16 mouse cellular contexts compared by ENCODE assay signal in genomic region chr12:52488266-52488975, GRCm38 (mm10). TPM values are rescaled to one million over a fixed set of nuclear protein-coding genes. Genes with fewer than 3 reads are reported as not detected.
DNase-seq lines count a peak whose midpoint lies in the region; ATAC-seq and TF ChIP-seq lines count a peak whose summit lies in the region.
"Had no signal": no experiment of that assay in that cellular context is flagged by ENCODE, and none has a peak within 500 bp of the region (broad histone marks: within the 10 kb centered on the region; RNA-seq: fewer than 3 reads in every experiment).

No protein-coding gene starts in this region.

- H3K27ac ChIP-seq in forebrain, postnatal 0 days (ENCODE audit: low read depth, low read length), result no peak overlapping the region
- H3K27ac ChIP-seq in forebrain, embryonic 10.5 days, result no peak overlapping the region
- no peak overlapping the region for H3K27ac ChIP-seq in lung, embryonic 16.5 days (ENCODE audit: low read length)
- H3K27ac ChIP-seq in hindbrain, embryonic 15.5 days (replicated peaks), result no peak overlapping the region
- no peak overlapping the region for H3K27ac ChIP-seq in neural tube, embryonic 15.5 days (replicated peaks)
- H3K27ac ChIP-seq: lung, embryonic 15.5 days; midbrain, embryonic 12.5 days had no signal

- H3K9ac ChIP-seq in forebrain, postnatal 0 days, result 0 out of 2 replicates have a peak overlapping the region, but pooled peaks have one; percentile 22
- peak overlapping the region; percentile 15 for H3K9ac ChIP-seq in lung, embryonic 16.5 days (ENCODE audit: low read length)
- no peak overlapping the region for H3K9ac ChIP-seq in hindbrain, embryonic 15.5 days
- no peak overlapping the region for H3K9ac ChIP-seq in neural tube, embryonic 15.5 days (replicated peaks)
- H3K9ac ChIP-seq: lung, embryonic 15.5 days; midbrain, embryonic 12.5 days had no signal

- no peaks in the 10 kb centered on the region for H3K4me1 ChIP-seq in forebrain, postnatal 0 days (ENCODE audit: insufficient read depth)
- peaks cover 5% of the 10 kb centered on the region; the same call in 1 of the 2 replicates for H3K4me1 ChIP-seq in forebrain, embryonic 10.5 days
- H3K4me1 ChIP-seq in lung, embryonic 16.5 days (replicated peaks; ENCODE audit: control insufficient read depth, insufficient read depth, low read length), result peaks cover 1% of the 10 kb centered on the region
- peaks cover 8% of the 10 kb centered on the region for H3K4me1 ChIP-seq in hindbrain, embryonic 15.5 days (replicated peaks)
- peaks cover 5% of the 10 kb centered on the region; the same call in 1 of the 2 replicates for H3K4me1 ChIP-seq in neural tube, embryonic 15.5 days

- WGBS in forebrain, postnatal 0 days, result 31% methylated on average over 15 of the region's 15 CpGs
- WGBS in forebrain, embryonic 10.5 days, result 62% methylated on average over 15 of the region's 15 CpGs
- WGBS in lung, embryonic 16.5 days, result 27% methylated on average over 15 of the region's 15 CpGs
- WGBS in hindbrain, embryonic 15.5 days, result 20% methylated on average over 15 of the region's 15 CpGs
- WGBS in neural tube, embryonic 15.5 days, result 17% methylated on average over 15 of the region's 15 CpGs

- no peaks in the 10 kb centered on the region for H3K27me3 ChIP-seq in forebrain, postnatal 0 days (ENCODE audit: insufficient read depth, low read length)
- H3K27me3 ChIP-seq in forebrain, embryonic 10.5 days (ENCODE audit: poor library complexity, severe bottlenecking), result no peaks in the 10 kb centered on the region
- H3K27me3 ChIP-seq in lung, embryonic 16.5 days (ENCODE audit: control insufficient read depth, insufficient read depth, low read depth, low read length), result no peaks in the 10 kb centered on the region
- no peaks in the 10 kb centered on the region for H3K27me3 ChIP-seq in hindbrain, embryonic 15.5 days
- no peaks in the 10 kb centered on the region for H3K27me3 ChIP-seq in neural tube, embryonic 15.5 days (replicated peaks)
- H3K27me3 ChIP-seq: CH12.LX; lung, embryonic 15.5 days; midbrain, embryonic 12.5 days had no signal

- TF ChIP-seq CTCF in forebrain, postnatal 0 days (IDR thresholded peaks at IDR 0.05; ENCODE audit: low read depth), result no peak

- DNase-seq in forebrain, postnatal 0 days, result no peak
- DNase-seq in forebrain, embryonic 10.5 days (ENCODE audit: extremely low spot score, low spot score), result no peak
- DNase-seq in lung, postnatal 10 days, result no peak
- no peak for DNase-seq in adrenal gland, postnatal 14 days
- no peak for DNase-seq in T-cell, adult 2 months (ENCODE audit: low spot score)
- DNase-seq: cerebellum, adult 11-12 months; kidney, postnatal 14 days had no signal

- no peaks in the 10 kb centered on the region for H3K9me3 ChIP-seq in forebrain, postnatal 0 days (ENCODE audit: low read length)
- H3K9me3 ChIP-seq in forebrain, embryonic 10.5 days, result no peaks in the 10 kb centered on the region
- H3K9me3 ChIP-seq in lung, embryonic 16.5 days (ENCODE audit: control insufficient read depth, low read length), result no peaks in the 10 kb centered on the region
- H3K9me3 ChIP-seq in hindbrain, embryonic 15.5 days, result no peaks in the 10 kb centered on the region
- H3K9me3 ChIP-seq in neural tube, embryonic 15.5 days (replicated peaks), result no peaks in the 10 kb centered on the region
- H3K9me3 ChIP-seq: lung, embryonic 15.5 days; midbrain, embryonic 12.5 days had no signal

- H3K4me3 ChIP-seq in forebrain, postnatal 0 days (ENCODE audit: low read depth, low read length), result no peak overlapping the region
- H3K4me3 ChIP-seq in forebrain, embryonic 10.5 days, result no peak overlapping the region
- no peak overlapping the region for H3K4me3 ChIP-seq in lung, embryonic 16.5 days (ENCODE audit: low read length)
- no peak overlapping the region for H3K4me3 ChIP-seq in hindbrain, embryonic 15.5 days
- no peak overlapping the region for H3K4me3 ChIP-seq in neural tube, embryonic 15.5 days (replicated peaks)
- H3K4me3 ChIP-seq: erythroblast, embryonic 14.5 days; lung, embryonic 15.5 days; midbrain, embryonic 12.5 days had no signal

- no peak for ATAC-seq in forebrain, postnatal 0 days
- ATAC-seq in lung, embryonic 16.5 days (ENCODE audit: low read depth), result no peak
- no peak; the same call in 1 of the 2 replicates for ATAC-seq in hindbrain, embryonic 15.5 days (ENCODE audit: low FRiP score, low read depth)
- no peak for ATAC-seq in neural tube, embryonic 15.5 days (ENCODE audit: low FRiP score)
- ATAC-seq: intestine, postnatal 0 days had no signal

- H3K4me2 ChIP-seq in forebrain, postnatal 0 days (ENCODE audit: low read depth), result no peak overlapping the region
- H3K4me2 ChIP-seq in lung, embryonic 16.5 days (ENCODE audit: low read depth, low read length), result no peak overlapping the region
- H3K4me2 ChIP-seq in hindbrain, embryonic 15.5 days, result peak overlapping the region; percentile 17; the same call in 1 of the 2 replicates
- H3K4me2 ChIP-seq in neural tube, embryonic 15.5 days, result peak overlapping the region; percentile 25
- H3K4me2 ChIP-seq: liver, embryonic 11.5 days; lung, embryonic 15.5 days; midbrain, embryonic 12.5 days had no signal

- H3K36me3 ChIP-seq in forebrain, postnatal 0 days (ENCODE audit: insufficient read depth), result no peaks in the 10 kb centered on the region
- H3K36me3 ChIP-seq in forebrain, embryonic 10.5 days (replicated peaks), result no peaks in the 10 kb centered on the region
- H3K36me3 ChIP-seq in lung, embryonic 16.5 days (ENCODE audit: control insufficient read depth, insufficient read depth, low read length), result no peaks in the 10 kb centered on the region
- H3K36me3 ChIP-seq in hindbrain, embryonic 15.5 days, result no peaks in the 10 kb centered on the region
- no peaks in the 10 kb centered on the region for H3K36me3 ChIP-seq in neural tube, embryonic 15.5 days
- H3K36me3 ChIP-seq: lung, embryonic 15.5 days; midbrain, embryonic 12.5 days had no signal

RNA-seq across cellular contexts. Expression of gene Arhgap5, which starts 15.4 kb away (rescaled TPM):
- total RNA-seq in forebrain, postnatal 0 days (2014; rRNA removed), result 81.0 and 82.6 TPM in 2 replicates
- polyA plus RNA-seq in forebrain, postnatal 0 days (2015; fragmentation: Nextera tagmentation; extraction: Ambion mirVana), result 20.1 and 26.0 TPM in 2 replicates
- 44.8 and 48.0 TPM in 2 replicates for polyA plus RNA-seq in forebrain, embryonic 10.5 days (2016; fragmentation: Nextera tagmentation; extraction: Ambion mirVana)
- 44.0 and 48.1 TPM in 2 replicates for polyA plus RNA-seq in lung, embryonic 16.5 days (2015; fragmentation: Nextera tagmentation; extraction: Ambion mirVana)
- 30.9 and 31.1 TPM in 2 replicates for polyA plus RNA-seq in hindbrain, embryonic 15.5 days (2015; fragmentation: Nextera tagmentation; extraction: Ambion mirVana)
- 30.3 and 32.9 TPM in 2 replicates for polyA plus RNA-seq in neural tube, embryonic 15.5 days (2015; fragmentation: Nextera tagmentation; extraction: Ambion mirVana)
- 74.5 and 80.1 TPM in 2 replicates for total RNA-seq in adrenal gland, postnatal 14 days (2021)

Comparison
In these comparisons a context has a peak if more than half of its experiments do, and no peak if none do; other contexts are left out.
1. H3K4me2 ChIP-seq: peak in hindbrain, embryonic 15.5 days (single experiment) and neural tube, embryonic 15.5 days (single experiment); none in forebrain, postnatal 0 days (single experiment) and lung, embryonic 16.5 days (single experiment).
2. H3K9ac ChIP-seq: peak in forebrain, postnatal 0 days (single experiment) and lung, embryonic 16.5 days (single experiment); none in hindbrain, embryonic 15.5 days (single experiment) and neural tube, embryonic 15.5 days (single experiment).